Mouse (Mus musculus) spleen, adult 2 months (tissue): Measurements from ENCODE around the gene S100a2. TPM values are rescaled to one million over a fixed set of nuclear protein-coding genes. Genes with fewer than 3 reads are reported as not detected.

ENCODE experiments used
- DNase-seq, 2 experiments: peaks; one replicate each; pipeline versions ENCODE4 v3.0.0 to v3.0.0-alpha.2; 2012 to 2021; ENCODE audit warnings: low spot score in 2 of 2, low read depth in 1 of 2
- H3K27ac ChIP-seq: fragments of 200-500 bp; 2 replicates; pipeline ENCODE4 v1.5.1; 2012; ENCODE audit warnings: low read length, inconsistent platforms; ENCODE audit not compliant: insufficient read depth
- H3K27me3 ChIP-seq: fragments of 200-500 bp; 2 replicates; pipeline ENCODE4 v1.6.1; 2012; ENCODE audit warnings: mild to moderate bottlenecking, moderate library complexity, low read length, inconsistent platforms; ENCODE audit not compliant: control insufficient read depth, insufficient read depth
- H3K36me3 ChIP-seq: fragments of 200-500 bp; 2 replicates; pipeline ENCODE4 v1.6.1; 2012; ENCODE audit warnings: mild to moderate bottlenecking, low read length, inconsistent platforms; ENCODE audit not compliant: control insufficient read depth, insufficient read depth
- H3K4me1 ChIP-seq: fragments of 200-500 bp; 2 replicates; pipeline ENCODE4 v1.6.1; 2011; ENCODE audit warnings: inconsistent platforms; ENCODE audit not compliant: control insufficient read depth, insufficient read depth, insufficient read length
- H3K4me3 ChIP-seq: fragments of 200-500 bp; 2 replicates; pipeline ENCODE4 v1.5.1; 2011; ENCODE audit warnings: mild to moderate bottlenecking, inconsistent platforms; ENCODE audit not compliant: insufficient read depth, insufficient read length; ENCODE audit errors: extremely low read depth
- CTCF ChIP-seq: fragments of 200-500 bp; IDR thresholded peaks from 2 replicates; pipeline ENCODE4 v1.5.1; 2011; ENCODE audit warnings: mild to moderate bottlenecking, inconsistent platforms; ENCODE audit not compliant: insufficient read depth, insufficient read length, insufficient replicate concordance; ENCODE audit errors: extremely low read depth
- POLR2A ChIP-seq: fragments of 200-500 bp; IDR thresholded peaks from 2 replicates; pipeline ENCODE4 v1.6.1; 2011; ENCODE audit warnings: low read depth, low read length, inconsistent platforms
- WGBS: fragments of 180-500 bp; shearing (Covaris S2); methylation state at CpG from one replicate; pipeline ENCODE4 v1.1.7; 2018; 5-methylcytosine and 5-hydroxymethylcytosine counted together
- polyA plus RNA-seq: library from polyadenylated mRNA; depleted of rRNA; stranded (reverse); fragments of >200 nt; gene quantifications from 2 replicates; pipeline ENCODE4 v1.2.3, GENCODE M21; 2012

The S100a2 gene
- polyA plus RNA-seq, 1 experiment: not detected

GRCm38 (mm10) chr3:90606185-90606584 is 16.1 kb downstream of the S100a2 start:
- Histone ChIP-seq H3K4me3 (no peak overlapping the region), H3K27me3 (no peaks in the 10 kb centered on the region), H3K36me3 (no peaks in the 10 kb centered on the region), H3K27ac (no peak overlapping the region), H3K4me1 (peaks cover 11% of the 10 kb centered on the region; the same call in 1 of the 2 replicates)
- TF ChIP-seq CTCF: no peak
- no peak for TF ChIP-seq POLR2A
- 90% methylated on average over 6 of the region's 6 CpGs for WGBS
- DNase-seq: no peak

- no peaks in the 10 kb centered on the region for H3K36me3 ChIP-seq
- TF ChIP-seq CTCF: no peak
- no peak for TF ChIP-seq POLR2A
- DNase-seq: no peak
- no peaks in the 10 kb centered on the region for H3K27me3 ChIP-seq
- H3K4me1 ChIP-seq: peaks cover 17% of the 10 kb centered on the region; the same call in 1 of the 2 replicates
- 94% methylated on average over 3 of the region's 3 CpGs for WGBS
- no peak overlapping the region for H3K27ac ChIP-seq
- H3K4me3 ChIP-seq: no peak overlapping the region
These were observed 17.3 kb downstream of the S100a2 start for GRCm38 (mm10) chr3:90607361-90607760.

DNA sequence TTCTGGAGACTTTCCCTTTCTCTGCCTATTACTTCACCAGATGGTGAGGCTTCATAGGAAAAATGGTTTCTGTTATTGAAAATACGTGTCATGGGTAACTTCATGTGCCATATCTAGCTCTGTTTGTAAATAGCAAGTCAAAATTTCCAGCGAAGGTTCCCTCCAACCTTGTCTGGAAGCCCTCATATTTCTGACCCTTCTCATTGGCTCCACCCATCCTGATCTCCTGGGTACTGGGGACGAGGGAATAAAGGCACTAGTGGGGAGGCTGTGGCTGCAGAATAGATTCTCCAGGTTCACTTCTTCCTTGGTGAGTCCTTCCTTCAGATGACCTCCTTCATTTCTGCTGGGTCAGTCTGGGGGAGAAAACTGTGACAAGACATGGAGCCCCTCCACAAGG is 18.2 kb downstream of the S100a2 start, which contains the start of gene S100a5:
Gene S100a5 (plus strand): TSS at position 301 of the 400 bp plus-strand sequence.
- 67% methylated on average over 3 of the region's 3 CpGs for WGBS
- Histone ChIP-seq H3K4me1 (peaks cover 18% of the 10 kb centered on the region; the same call in 1 of the 2 replicates), H3K27me3 (no peaks in the 10 kb centered on the region)

GRCm38 (mm10) chr3:90609102-90609501 is 19.1 kb downstream of the S100a2 start:
- no peak for DNase-seq
- no peaks in the 10 kb centered on the region for H3K27me3 ChIP-seq
- H3K36me3 ChIP-seq: no peaks in the 10 kb centered on the region
- H3K4me1 ChIP-seq: peaks cover 21% of the 10 kb centered on the region; the same call in 1 of the 2 replicates
- no peak overlapping the region for H3K4me3 ChIP-seq
- no peak for TF ChIP-seq CTCF
- TF ChIP-seq POLR2A: no peak
- 0 out of 2 replicates have a peak overlapping the region, but pooled peaks have one; percentile 5 for H3K27ac ChIP-seq

More for the DNA sequence above, 18.2 kb downstream of the S100a2 start, which contains the start of gene S100a5:
- Histone ChIP-seq H3K4me3 (no peak within 1 kb of the TSS), H3K36me3 (no peaks in the 10 kb centered on the region), H3K27ac (0 out of 2 replicates have a peak within 1 kb of the TSS, but pooled peaks have one; percentile 5)
- TF ChIP-seq POLR2A: no peak
- no peak for TF ChIP-seq CTCF
- DNase-seq: no peak

DNA sequence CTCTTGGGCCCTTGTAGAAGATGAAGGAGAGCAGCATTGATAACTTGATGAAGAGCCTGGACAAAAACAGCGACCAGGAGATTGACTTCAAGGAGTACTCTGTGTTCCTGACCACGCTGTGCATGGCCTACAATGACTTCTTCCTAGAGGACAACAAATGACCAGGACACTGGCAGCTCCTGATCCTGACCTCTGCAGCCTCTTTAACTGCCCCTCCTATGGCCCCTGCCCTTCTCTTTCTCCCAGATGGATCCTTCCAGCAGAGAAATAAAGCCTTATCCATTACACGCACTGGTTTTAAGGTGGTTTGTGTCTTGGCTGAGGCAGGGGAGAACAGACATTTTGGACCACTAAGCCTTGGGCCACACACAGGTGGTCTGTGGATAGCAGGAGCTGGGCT is 21.4 kb downstream of the S100a2 start:
- Histone ChIP-seq H3K27me3 (no peaks in the 10 kb centered on the region), H3K4me3 (no peak overlapping the region), H3K36me3 (no peaks in the 10 kb centered on the region), H3K4me1 (peaks cover 27% of the 10 kb centered on the region; the same call in 1 of the 2 replicates), H3K27ac (peak overlapping the region; percentile 55)
- DNase-seq: no peak
- TF ChIP-seq POLR2A (no peak), CTCF (no peak)
- 95% methylated on average over 3 of the region's 3 CpGs for WGBS

DNA sequence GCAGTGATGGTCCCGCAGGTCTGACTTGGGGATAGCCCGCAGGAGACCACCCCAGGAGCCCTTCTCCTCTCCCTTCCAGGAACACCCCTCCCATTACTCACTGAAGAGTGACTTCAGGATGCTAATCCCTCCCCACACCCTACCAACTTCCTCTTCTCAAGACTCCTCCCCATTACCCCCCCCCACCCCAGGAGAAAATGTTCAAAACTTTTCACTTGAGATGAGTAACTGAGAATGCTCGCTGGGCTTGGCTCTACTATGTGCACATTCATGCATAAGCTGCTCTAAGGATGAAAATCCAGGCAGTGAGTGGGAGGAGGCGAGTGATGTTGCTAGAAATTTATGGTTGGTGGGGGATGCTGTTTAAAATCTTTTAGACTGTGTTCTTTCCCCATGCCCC is 22.0 kb downstream of the S100a2 start:
- no peaks in the 10 kb centered on the region for H3K27me3 ChIP-seq
- 28% methylated on average over 4 of the region's 4 CpGs for WGBS
- TF ChIP-seq POLR2A (no peak), CTCF (no peak)
- peak overlapping the region; percentile 55 for H3K27ac ChIP-seq
- DNase-seq: peak in 1 of 2 experiments; percentile 25
- no peak overlapping the region for H3K4me3 ChIP-seq
- H3K4me1 ChIP-seq: peaks cover 27% of the 10 kb centered on the region; the same call in 1 of the 2 replicates
- no peaks in the 10 kb centered on the region for H3K36me3 ChIP-seq

DNA sequence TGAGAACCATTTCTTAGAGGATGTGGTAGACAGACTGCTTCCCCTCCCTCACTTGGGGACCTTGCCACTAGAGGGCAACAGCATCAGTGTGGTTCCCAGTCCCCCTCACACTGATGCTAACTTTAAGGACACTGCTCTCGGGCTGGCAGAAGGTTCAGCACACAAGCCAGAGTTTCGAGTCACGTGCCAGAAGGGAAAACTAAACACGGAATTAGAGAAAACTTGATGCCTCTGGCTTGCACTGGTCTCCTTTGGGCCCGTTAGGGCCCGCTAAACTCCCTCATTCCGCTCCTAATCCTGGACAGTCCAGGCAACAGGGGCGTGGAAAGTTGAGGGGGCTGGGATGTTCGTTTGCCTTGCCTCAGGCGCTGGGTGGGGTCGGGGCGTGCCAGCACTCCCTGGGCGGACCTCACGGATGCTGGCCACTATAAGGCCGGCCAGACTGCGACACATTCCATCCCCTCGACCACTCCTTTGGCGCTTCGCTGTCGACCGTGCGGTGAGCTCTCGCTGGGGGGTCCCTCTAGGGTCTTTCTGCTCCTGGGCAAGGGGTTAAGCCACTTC is 22.8 kb downstream of the S100a2 start, which contains the start of gene S100a6:
Gene S100a6 (plus strand): TSS at position 155 of the 564 bp plus-strand sequence.
- TF ChIP-seq CTCF: peak; percentile 79; the same call in 1 of the 2 replicates
- TF ChIP-seq POLR2A: no peak
- Histone ChIP-seq H3K36me3 (no peaks in the 10 kb centered on the region), H3K4me1 (peaks cover 27% of the 10 kb centered on the region; the same call in 1 of the 2 replicates), H3K27me3 (no peaks in the 10 kb centered on the region), H3K4me3 (peak within 1 kb of the TSS; percentile 40), H3K27ac (peak within 1 kb of the TSS; percentile 55)
- WGBS: 6% methylated on average over 23 of the region's 23 CpGs
- DNase-seq: peak; percentile 66 to 84
